Mouse (Mus musculus): ENCODE data around the gene Abtb1. TPM values are rescaled to one million over a fixed set of nuclear protein-coding genes. Genes with fewer than 3 reads are reported as not detected.
A peak's percentile ranks its signal among the peaks of the same experiment; 100 is the strongest.

Gene Abtb1
- total RNA-seq, 2 experiments from 2014 or later, result 32.6 to 34.6 TPM

- intact Hi-C loops (cut with DNase I), result no loop called here
- DNase-seq (ENCODE audit: low spot score in 2 of 2), result no peak
Measured at GRCm38 (mm10) chr6:88835047-88835446, 6.7 kb downstream of the Abtb1 start.

- intact Hi-C loops (cut with DNase I), result loop anchor here (5.0 kb wide), 1 partner anchor 286 kb away; no protein-coding TSS in a partner anchor
- DNase-seq (ENCODE audit: low spot score in 2 of 2), result no peak
Measured at GRCm38 (mm10) chr6:88833340-88834140, 8.2 kb downstream of the Abtb1 start.

- intact Hi-C loops (cut with DNase I), result loop anchor here (5.0 kb wide), 1 partner anchor 285 kb away; no protein-coding TSS in a partner anchor
- no peak for DNase-seq (ENCODE audit: low spot score in 2 of 2)
Measured at GRCm38 (mm10) chr6:88832663-88833062, 9.1 kb downstream of the Abtb1 start.

GRCm38 (mm10) chr6:88831456-88831855, 10.3 kb downstream of the Abtb1 start:
- peak in 1 of 2 experiments; percentile 60 for DNase-seq (ENCODE audit: low spot score in 2 of 2)
- intact Hi-C loops (cut with DNase I), result loop anchor here (5.0 kb wide), 1 partner anchor 284 kb away; no protein-coding TSS in a partner anchor

GRCm38 (mm10) chr6:88830112-88830702, 11.6 kb downstream of the Abtb1 start:
- intact Hi-C loops (cut with DNase I), result loop anchor here (5.0 kb wide), 1 partner anchor 283 kb away; no protein-coding TSS in a partner anchor
- DNase-seq (ENCODE audit: low spot score in 2 of 2), result no peak

- DNase-seq (ENCODE audit: low spot score in 2 of 2), result no peak
- intact Hi-C loops (cut with DNase I), result loop anchor here (5.0 kb wide), 2 partner anchors 102 to 267 kb away; no protein-coding TSS in a partner anchor
Measured at GRCm38 (mm10) chr6:88829579-88829978, 12.2 kb downstream of the Abtb1 start.

GRCm38 (mm10) chr6:88828206-88829009, 13.4 kb downstream of the Abtb1 start:
- intact Hi-C loops (cut with DNase I), result loop anchor here (5.0 kb wide), 2 partner anchors 101 to 266 kb away; no protein-coding TSS in a partner anchor
- no peak for DNase-seq (ENCODE audit: low spot score in 2 of 2)

GRCm38 (mm10) chr6:88827395-88828205, 14.2 kb downstream of the Abtb1 start:
- intact Hi-C loops (cut with DNase I), result loop anchor here (5.0 kb wide), 2 partner anchors 100 to 265 kb away; no protein-coding TSS in a partner anchor
- DNase-seq (ENCODE audit: low spot score in 2 of 2), result peak in 1 of 2 experiments; percentile 47

- intact Hi-C loops (cut with DNase I), result loop anchor here (5.0 kb wide), 2 partner anchors 100 to 265 kb away; no protein-coding TSS in a partner anchor
- DNase-seq (ENCODE audit: low spot score in 2 of 2), result no peak
Measured at GRCm38 (mm10) chr6:88826965-88827364, 14.8 kb downstream of the Abtb1 start.

GRCm38 (mm10) chr6:88826545-88826944, 15.2 kb downstream of the Abtb1 start:
- DNase-seq (ENCODE audit: low spot score in 2 of 2), result peak; percentile 72 to 81
- intact Hi-C loops (cut with DNase I), result loop anchor here (5.0 kb wide), 2 partner anchors 99 to 264 kb away; no protein-coding TSS in a partner anchor

- intact Hi-C loops (cut with DNase I), result loop anchor here (5.0 kb wide), 2 partner anchors 99 to 264 kb away; no protein-coding TSS in a partner anchor
Measured at GRCm38 (mm10) chr6:88826088-88826487, 15.7 kb downstream of the Abtb1 start.

GRCm38 (mm10) chr6:88824183-88824582, 17.6 kb downstream of the Abtb1 start:
- no peak for DNase-seq (ENCODE audit: low spot score in 2 of 2)
- intact Hi-C loops (cut with DNase I), result no loop called here

More at GRCm38 (mm10) chr6:88826088-88826487, 15.7 kb downstream of the Abtb1 start:
- no peak for DNase-seq (ENCODE audit: low spot score in 2 of 2)

- DNase-seq (ENCODE audit: low spot score in 2 of 2), result no peak
- intact Hi-C loops (cut with DNase I), result no loop called here
Measured at GRCm38 (mm10) chr6:88821901-88822300, 19.9 kb downstream of the Abtb1 start.

GRCm38 (mm10) chr6:88821294-88821693, 20.5 kb downstream of the Abtb1 start:
- intact Hi-C loops (cut with DNase I), result no loop called here
- DNase-seq (ENCODE audit: low spot score in 2 of 2), result no peak

GRCm38 (mm10) chr6:88820853-88821252, 20.9 kb downstream of the Abtb1 start:
- intact Hi-C loops (cut with DNase I), result no loop called here
- no peak for DNase-seq (ENCODE audit: low spot score in 2 of 2)

GRCm38 (mm10) chr6:88816913-88817312, 24.9 kb downstream of the Abtb1 start:
- intact Hi-C loops (cut with DNase I), result no loop called here

GRCm38 (mm10) chr6:88815489-88815888, 26.3 kb downstream of the Abtb1 start:
- DNase-seq (ENCODE audit: low spot score in 2 of 2), result no peak
- intact Hi-C loops (cut with DNase I), result no loop called here

More at GRCm38 (mm10) chr6:88816913-88817312, 24.9 kb downstream of the Abtb1 start:
- no peak for DNase-seq (ENCODE audit: low spot score in 2 of 2)

GRCm38 (mm10) chr6:88815036-88815435, 26.7 kb downstream of the Abtb1 start:
- DNase-seq (ENCODE audit: low spot score in 2 of 2), result peak in 1 of 2 experiments; percentile 57
- intact Hi-C loops (cut with DNase I), result no loop called here

All from left cerebral cortex, postnatal 14 days (tissue).